Mouse (Mus musculus): Measurements from ENCODE around the gene Npcd.

Gene Npcd

DNA sequence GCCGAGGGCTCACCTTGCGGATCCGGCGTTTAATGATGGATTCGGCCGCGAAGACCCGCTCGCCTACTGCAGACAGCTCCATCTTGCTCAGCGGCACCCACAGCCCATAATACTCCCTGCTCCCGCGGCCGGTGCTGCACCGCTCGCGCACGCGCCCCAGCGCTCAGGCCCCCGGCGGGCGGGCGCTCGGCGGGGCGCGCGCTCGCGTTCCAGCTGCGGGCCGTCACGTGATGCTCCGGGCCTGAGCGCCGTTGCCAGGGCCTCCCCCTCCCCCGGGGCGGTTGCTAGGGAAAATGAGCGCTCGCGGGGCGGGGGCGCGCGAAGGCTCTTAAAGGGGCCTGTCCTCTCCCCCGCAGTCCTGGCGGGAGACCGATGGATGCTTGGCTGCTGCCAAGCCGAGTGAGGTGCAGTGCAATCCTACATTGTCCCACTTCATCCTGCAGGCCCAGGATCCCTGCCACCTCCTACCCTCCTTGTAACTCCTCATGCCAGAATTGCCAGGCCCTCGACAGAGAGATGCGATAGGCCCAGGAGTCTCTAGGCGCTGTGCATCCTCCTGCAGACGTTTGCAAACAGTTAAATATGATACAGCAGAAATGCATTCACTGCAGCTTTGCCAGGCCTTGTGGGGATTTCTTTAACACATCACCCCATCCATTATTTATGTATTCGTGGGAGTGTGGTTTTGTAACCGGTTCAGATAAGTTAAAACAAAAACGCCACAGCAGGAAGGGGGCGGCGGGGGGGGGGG lies at the start of gene Npcd, which contains the start of gene Cbx6:
TSS of gene Npcd (minus strand) at position 108 of the 751 bp plus-strand sequence.
TSS of gene Cbx6 (minus strand) at position 559 of the 751 bp plus-strand sequence.
- peak; percentile 90 for DNase-seq (ENCODE audit: low read depth)

DNA sequence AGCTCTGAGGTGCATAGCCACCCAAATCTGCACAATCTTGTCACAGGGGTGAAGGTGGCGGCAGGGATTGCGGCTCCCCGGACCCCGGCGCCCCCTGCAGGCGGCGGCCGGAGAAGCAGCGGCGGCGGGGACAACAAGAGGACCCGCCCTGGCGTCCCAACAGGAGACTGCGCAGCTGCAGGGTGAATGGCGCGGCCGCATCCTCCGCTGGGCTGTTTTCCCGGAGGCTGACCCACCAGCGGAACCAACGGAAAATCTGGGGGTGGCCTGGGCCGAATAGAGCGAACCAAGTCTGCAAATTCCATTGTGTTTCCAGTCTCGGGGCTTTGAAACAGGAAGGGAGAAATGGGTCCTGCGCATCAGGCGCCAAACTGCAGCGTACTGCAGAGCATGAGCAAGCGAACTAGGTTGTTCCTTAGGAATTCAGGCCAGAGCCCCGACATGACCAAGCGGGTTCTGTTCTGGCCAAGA lies 49.4 kb upstream of the Npcd start:
- peak; percentile 93 for DNase-seq (ENCODE audit: low read depth)

DNA sequence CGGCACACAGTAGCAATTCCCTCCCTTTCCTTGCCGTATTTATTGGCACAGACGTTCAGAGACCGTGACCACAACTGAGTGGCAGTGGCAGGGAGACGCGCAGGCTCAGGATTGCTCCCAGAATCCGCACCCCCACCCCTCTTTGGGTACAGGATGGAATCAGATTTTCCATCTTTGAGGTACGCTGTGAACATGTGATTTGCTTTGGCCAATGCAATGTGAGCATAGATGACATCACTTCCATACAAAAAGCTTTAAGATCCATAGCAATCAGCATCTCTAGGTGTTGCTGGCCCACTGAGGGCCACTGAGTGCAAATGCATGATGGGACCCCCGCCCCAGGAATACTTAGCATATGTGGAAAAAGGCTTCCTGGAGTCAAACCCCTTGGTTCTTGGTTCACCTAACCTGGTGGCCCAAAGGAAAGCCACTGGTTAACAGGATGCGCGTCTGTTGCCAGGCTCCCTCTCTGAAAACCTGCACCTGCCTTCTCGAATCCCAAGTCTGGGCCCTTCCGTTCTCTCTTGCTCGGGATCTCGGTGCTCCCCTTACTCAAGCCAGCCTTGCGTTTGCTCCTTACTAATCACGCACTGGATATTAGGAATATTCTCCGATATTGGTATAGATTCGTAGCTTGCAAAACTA lies 48.7 kb upstream of the Npcd start:
- DNase-seq (ENCODE audit: low read depth), result no peak

DNA sequence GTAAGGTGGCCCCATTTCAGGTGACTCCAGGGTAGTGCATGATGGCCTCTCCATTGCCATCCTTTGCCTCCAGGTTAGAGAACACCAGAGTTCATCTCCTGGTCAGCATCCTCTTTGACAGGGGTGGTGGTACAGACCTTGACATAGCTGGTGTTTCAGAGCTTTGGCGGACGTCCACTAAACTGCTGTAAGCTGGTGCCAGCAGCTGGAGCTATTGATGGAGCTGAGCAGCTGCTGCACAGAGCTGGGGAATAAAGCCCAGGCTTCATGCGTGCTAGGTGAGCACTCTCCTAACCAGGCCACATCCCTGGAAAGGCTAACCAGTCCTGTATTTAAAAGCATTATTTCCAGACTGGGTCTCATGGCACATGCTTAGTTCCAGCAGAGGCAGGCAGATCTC lies 46.4 kb upstream of the Npcd start:
- DNase-seq (ENCODE audit: low read depth), result no peak

DNA sequence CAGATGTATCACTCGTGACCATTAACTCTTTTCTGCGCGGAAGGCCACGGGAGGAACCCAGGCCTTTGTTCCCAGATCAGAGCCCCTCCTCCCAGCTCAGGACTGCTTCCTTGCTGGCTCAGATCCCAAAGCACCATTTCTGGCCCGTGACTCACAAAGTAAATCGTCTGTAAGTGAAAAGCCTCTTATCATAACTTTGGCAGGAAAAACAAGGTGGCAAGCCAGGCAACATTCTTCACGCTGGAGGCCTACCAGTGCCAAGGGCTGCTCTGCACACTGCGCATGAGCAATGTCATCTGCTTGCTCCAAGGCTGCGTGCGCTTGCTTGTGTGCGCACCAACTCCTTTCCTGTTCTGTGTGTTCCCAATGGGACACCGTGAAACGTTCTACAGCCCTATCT lies 45.3 kb upstream of the Npcd start:
- no peak for DNase-seq (ENCODE audit: low read depth)

DNA sequence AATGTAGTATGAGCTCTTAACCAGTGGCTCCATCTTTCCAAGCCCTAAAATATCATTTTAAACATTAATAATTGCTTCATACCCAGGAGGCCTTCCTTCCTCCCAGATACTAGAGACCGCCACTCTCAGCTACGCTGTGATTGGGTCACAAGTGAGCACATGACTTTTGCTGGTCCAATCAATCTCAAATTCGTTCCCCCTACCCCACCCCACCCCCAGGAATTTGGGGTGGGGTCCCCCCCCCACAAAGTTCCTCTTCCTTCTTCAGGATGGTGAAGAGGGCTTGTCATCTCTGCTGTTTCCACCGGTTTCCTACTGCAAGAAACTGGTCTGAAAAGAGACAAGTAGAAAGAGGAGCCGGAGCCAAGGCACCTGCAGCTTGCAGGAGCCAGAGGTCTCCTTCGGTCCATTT lies 44.7 kb upstream of the Npcd start:
- DNase-seq (ENCODE audit: low read depth), result no peak

DNA sequence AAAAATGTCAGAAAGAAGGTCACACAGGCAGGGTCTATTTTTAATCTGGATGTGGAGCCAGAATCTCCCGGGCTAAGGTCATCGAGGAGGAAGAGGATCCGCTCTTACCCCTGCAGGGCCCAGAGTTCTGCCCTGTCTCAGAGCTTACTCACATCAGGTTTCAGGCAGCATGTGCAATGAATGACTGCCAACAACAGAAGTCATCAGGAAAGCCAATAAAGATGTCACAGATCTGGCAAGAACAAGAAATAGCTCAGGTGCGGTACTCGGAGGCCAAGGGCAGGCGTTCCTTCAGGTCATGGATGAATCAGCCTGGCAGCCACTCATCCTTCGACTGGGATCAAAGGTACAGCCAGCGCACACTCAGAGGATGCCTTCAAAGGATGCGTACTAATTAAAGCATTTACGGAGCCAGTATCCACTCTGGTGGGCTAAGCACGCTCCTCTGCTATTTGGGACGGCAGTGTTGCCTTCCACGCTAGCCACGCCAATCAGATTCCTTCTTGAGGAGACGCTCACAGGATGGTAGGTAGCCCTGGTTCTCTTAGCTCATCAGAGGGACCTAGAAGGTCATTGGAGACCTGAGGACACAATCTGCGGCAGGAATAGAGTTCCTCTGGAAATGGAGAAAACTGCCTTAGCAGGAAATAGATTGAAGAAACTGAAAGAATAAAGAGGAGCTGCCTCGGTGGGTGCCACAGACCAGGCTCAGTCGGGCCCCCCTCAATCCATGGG lies 41.4 kb upstream of the Npcd start:
- no peak for DNase-seq (ENCODE audit: low read depth)

DNA sequence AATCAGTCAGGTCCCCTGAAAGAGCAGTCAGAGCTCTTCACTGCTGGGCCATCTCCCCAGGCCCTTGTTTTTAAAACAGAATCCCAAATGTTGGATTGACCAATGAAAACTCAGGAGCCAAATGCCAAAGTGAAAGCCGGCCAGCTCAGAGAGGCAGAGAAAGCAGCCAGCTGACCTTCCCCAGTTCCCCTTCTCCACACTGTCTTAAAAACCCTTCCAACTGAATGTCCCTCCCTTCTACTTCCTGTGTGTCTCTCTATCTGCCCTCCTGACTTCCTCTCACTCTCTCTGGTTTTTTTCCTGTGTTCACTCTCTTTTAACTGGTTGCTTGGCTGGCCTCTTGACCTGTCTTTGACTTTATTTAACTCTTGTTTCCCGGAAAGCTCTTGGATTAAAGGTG lies 40.0 kb upstream of the Npcd start:
- DNase-seq (ENCODE audit: low read depth), result no peak

DNA sequence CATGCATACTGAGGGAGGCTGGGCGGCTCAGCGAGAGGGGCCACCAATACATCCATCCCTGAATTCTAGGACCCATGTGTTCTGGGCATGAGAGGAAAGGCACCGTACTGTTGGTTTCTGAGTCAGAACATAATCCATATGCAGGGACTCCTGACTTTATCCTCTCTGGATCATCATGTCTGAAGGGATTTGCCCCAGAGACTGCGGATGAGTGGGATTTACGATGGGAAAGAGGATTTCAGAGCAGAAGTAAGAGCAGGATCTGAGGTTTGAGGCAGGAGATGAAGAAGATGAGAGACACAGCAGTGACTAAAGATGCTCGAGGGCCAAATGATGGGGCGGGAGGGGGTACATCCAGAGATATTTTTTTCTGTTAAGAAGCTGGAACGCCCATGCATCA lies 39.5 kb upstream of the Npcd start:
- DNase-seq (ENCODE audit: low read depth), result no peak

DNA sequence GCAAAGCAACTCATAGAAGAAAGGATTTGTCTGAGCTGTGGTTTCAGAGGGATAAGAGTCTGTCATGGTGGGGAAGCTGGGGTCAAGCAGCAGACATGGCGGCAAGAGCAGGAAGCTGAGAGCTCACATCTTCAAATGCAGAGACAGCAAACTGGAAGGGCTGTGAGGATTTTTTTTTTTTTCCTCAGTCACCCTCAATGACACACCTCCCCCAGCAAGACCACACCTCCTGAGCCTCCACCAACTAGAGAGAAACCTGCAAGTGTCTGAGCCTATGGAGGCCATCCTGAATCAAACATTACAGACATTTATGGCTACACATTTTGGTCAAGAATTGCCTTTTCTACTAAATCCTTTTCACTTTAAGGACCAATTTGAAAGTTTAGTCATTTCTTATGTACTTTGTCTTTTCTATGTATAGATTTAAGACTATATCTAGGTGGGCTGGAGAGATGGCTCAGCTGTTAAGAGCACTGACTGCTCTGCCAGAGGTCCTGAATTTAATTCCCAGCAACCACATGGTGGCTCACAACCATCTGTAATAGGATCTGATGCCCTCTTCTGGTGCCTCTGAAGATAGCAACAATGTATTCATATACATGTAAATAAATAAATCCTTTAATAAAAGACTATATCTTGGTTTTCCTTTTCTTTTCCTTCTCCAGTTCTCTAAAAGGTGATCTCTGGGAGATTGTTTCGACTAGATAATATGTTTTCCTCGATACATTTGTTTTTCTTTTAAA lies 33.4 kb upstream of the Npcd start:
- DNase-seq (ENCODE audit: low read depth), result no peak

DNA sequence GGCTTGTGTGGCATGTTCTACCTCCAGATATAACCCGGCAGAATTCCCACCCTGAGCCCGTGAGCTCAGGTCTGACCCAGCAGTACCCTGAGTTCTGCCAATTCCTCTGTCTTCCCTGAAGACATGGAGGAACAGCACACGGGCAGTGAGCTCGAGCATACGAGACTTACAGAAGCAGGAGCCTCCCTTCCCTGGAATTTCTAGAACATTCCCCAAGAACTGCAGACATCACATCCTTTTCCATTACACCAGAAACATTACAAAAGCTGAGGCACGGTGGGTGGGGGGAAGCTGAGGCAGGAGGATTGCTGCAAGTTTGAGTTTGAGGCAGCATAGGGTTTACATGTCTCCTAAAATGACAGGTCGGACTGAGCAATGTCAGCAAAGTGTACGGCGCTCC lies 25.8 kb upstream of the Npcd start:
- DNase-seq (ENCODE audit: low read depth), result no peak

DNA sequence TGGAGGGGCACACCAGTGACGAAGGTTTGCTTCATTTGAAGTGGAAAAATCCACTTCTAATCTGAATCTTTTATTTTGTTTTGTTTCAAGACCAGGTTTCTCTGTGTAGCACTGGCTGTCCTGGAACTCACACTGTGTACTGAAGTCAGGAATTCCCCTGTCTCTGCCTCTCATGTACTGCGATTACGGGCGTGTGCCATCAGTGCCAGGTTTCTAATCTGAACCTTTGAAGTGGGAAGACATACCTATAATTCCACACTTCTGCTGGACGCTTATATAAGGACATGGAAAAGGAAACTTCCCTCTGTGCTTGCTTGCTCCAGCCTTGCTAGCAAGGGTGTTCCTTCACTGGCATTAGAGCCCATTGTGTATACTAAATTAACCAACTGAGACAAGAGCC lies 24.9 kb upstream of the Npcd start:
- DNase-seq (ENCODE audit: low read depth), result no peak

DNA sequence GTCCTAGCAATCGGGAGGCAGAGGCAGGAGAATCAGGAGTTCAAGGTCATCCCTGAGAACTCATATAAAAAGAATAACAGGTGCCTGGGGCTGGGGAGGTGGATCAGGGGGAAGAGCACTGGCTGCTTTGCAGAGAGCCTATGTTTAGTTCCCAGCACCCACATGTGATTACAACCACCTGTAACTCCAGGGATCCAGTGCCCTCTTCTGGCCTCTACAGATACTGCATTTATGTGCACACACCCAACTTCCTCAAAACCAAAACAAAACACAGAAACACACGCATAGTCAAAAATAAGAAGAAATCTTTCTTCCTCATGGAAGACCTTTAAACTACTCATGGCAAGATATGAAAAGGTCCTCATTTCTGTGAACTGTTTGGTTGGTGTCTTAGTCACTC lies 16.1 kb upstream of the Npcd start:
- DNase-seq (ENCODE audit: low read depth), result no peak

DNA sequence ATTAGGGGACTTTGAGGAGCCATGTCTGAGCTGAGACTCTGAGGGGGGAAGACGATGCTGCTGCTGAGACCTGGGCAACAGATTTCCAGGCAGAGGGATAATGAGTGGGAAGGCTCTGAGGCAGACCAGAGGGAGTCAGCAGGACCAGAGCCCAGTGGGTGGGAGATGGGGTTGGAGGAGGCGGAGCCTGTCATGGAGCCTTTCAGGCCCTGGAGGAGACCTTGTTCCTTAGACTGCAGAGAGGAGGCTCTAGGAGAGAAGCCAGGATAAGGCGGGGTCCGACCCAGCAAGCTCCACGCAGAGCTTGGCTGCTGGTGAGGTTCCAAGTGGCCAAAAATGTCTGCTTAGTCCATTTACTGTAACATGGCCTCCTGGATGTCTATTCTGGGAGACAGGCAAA lies 13.1 kb upstream of the Npcd start:
- DNase-seq (ENCODE audit: low read depth), result no peak

DNA sequence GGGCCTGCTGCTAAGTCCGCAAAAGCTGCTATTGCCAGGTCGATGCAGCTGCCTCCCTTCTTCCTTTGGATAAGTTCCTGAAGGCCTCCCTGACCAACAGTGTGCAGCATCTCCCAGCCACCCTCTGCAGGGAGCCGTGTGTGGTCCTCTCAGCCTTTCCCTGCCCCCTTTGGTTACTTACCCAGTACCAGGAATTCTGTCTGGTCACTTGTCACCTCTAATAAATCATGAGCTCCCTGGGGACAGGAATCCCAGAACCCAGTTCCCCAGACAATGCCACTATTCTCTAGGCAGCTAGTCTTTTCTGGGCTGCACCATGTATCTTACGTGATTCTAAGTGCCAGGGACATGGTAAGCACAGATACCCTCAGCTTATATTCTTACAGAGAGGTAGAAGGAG lies 11.9 kb upstream of the Npcd start:
- no peak for DNase-seq (ENCODE audit: low read depth)

DNA sequence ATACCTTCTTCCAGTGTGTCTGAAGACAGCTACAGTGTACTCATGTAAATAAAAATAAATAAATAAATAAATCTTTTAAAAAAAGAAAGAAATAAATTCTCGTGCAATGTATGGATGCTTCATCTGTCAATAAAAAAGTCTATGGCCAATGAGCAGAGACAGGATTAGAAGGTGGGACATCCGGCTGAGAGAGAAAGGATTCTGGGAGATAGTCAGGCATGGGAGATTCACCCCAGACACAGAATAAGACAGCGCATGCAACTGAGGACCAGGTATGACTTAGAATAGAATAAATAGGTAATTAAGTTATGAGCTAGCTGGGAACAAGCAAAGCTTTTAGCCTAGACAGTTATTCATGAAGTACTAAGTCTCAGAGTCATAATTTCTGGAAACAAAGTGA lies 8.9 kb upstream of the Npcd start:
- no peak for DNase-seq (ENCODE audit: low read depth)

DNA sequence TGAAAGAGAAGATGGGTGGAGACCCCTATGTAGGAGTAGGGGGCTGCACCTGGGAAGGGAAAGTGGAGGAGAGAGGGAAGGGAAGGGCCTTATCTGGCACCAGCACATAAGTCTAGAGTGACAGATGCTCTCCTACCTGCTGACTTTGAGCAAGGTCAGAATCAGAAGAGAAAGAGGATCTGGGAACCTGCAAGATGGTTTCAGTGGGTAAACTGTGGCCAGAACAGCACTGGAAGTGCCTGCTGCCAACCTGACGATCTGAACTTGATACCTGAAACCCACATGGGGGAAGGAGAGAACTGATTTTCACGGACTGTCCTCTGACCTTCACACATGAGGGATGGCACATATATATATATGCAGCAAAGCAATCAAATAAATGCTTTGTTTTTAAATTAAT lies 6.2 kb upstream of the Npcd start:
- DNase-seq (ENCODE audit: low read depth), result no peak

DNA sequence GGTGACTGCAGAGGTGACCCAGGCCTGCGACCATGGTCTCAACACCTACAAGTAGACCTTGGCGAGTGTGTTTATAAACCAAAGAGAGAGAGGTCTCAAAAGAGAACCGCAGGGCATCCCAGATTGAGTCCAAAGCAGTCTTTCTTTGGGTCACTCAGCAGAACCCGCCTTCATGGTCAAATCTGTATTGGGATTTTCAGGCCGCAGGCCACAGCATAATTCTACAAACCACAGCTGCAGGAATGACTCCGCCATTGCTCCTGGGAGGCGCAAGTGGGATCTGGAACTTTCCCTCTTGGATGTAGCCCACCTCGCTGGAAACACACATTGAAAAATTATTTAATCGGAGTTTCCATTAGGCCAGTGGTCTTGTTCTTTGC lies 834 bp upstream of the Npcd start:
- DNase-seq (ENCODE audit: low read depth), result no peak

DNA sequence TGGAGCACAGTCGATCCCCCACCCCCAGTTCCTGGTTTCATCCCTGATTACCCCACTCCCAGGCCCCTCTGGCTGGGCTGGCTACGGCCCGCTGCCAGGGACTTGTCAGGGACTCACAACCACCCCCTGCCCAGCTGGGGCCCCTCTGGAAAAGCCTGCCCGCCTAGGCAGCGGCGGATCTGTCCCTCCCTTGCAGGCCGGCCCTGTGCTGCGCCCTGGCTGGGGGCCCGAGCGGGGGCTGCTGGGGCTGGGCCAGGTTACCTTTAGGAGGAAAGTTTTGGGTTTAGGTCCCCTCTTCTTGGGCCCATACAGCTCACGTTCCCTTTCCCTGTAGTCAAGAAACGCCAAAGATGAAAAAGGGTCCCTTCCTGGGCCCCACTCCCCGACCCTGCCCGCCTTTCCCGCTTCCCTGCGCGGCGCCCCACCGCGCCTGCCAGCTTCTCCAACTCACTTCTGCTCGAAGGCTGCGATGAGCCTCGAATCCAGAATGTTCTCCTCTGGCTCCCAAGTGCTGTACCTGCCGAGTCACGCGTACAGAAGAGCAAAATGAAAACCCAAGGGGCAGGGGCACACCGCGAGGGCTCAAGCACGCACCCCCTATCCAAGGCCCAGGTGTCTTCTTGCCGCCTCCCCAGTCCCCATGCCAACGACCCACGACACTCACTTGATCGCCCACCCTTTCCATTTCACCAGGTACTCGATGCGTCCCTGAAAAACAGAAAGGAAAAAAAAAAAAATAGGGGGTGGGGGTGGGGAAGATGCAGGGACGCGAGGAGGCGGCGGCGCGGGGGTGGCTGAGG lies 586 bp downstream of the Npcd start:
- peak; percentile 45 for DNase-seq (ENCODE audit: low read depth)

DNA sequence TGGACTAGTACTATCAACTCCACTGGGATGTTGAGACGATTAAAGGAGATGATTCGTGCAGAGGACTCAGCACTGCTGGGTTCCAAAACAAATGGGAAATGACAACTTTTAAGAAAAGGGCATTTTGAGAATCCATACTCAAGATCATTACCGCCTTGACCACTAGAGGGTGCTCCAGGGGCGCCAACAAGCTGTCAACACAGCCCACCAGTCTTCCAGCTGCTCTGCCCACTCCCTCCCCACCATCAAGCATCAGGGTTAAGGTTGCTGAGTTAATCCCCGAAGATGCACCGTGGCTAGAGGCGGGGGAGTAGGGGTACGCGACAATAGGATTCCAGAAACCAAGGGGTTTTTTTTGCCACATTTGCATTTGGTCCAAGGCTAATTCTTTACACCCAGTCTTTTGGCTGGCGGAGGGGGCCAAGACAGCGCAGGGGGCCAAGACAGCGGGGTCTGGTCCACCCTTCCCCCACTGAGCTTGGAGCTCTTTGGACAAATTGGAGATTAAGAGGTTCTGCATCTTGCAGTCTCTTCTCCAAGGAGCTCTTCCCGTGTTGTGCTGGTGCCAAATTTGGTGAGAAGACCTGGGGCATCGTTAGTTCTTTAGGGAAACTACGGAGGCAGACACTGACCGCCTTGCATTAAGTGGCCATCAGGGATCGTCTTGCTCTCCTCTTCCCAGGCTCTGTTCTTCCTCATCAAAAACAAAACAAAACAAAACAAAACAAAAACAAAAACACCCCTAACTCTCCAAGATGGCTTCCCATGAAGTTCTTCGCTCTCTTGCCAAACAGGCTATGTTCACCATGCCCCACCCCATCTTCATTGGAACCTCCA lies 1.8 kb downstream of the Npcd start:
- DNase-seq (ENCODE audit: low read depth), result peak; percentile 88

DNA sequence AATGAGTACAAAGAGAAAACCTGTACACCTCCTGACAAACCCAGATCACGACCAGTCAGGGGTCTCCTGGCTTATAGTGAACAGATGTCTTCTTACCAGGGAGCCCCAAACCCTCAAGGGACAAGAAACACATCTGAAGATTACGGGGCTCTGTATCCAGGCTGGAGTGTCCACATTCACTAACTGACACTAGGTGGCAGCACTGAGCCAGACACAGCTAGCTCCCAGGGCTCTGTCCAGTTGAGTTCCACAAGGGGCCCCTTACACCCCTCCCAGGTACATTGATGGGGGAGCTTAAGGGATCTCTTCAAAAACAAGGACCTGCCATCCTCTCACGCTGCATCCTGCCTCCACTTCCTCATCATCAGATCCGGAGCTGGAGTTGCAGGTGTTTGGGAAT lies 3.6 kb downstream of the Npcd start:
- peak; percentile 91 for DNase-seq (ENCODE audit: low read depth)

Data from naive thymus-derived CD4-positive, alpha-beta T cell, adult 2 months (primary cell).